Mouse (Mus musculus) adipocyte (in vitro differentiated cells): Measurements from ENCODE around the gene Adamts4.
"Not testable (repeated sequence)": the region's sequence is repeated elsewhere in the genome, so short reads cannot be mapped to it uniquely, and the experiment has no call there.

Experiments used
- DNase-seq: peaks from one replicate; pipeline ENCODE4 v3.0.0-alpha.2; 2016; ENCODE audit warnings: low spot score

The Adamts4 gene

GRCm38 (mm10) chr1:171231844-171232243 lies 18.4 kb upstream of the Adamts4 start:
- no peak for DNase-seq

- no peak for DNase-seq
Measured at GRCm38 (mm10) chr1:171232348-171232747, 17.9 kb upstream of the Adamts4 start.

GRCm38 (mm10) chr1:171232800-171233730 lies 17.2 kb upstream of the Adamts4 start:
- peak; percentile 89 for DNase-seq

GRCm38 (mm10) chr1:171234126-171234525 lies 16.1 kb upstream of the Adamts4 start, which contains the start of gene Fcer1g:
Fcer1g (minus strand) TSS chr1:171234365.
- DNase-seq = no peak

- DNase-seq = no peak
Measured at GRCm38 (mm10) chr1:171234538-171234937, 15.7 kb upstream of the Adamts4 start.

GRCm38 (mm10) chr1:171235791-171236190 lies 14.4 kb upstream of the Adamts4 start:
- DNase-seq = no peak

GRCm38 (mm10) chr1:171237438-171237837 lies 12.8 kb upstream of the Adamts4 start:
- DNase-seq = no peak

- peak; percentile 62 for DNase-seq
Measured at GRCm38 (mm10) chr1:171238463-171238862, 11.8 kb upstream of the Adamts4 start.

GRCm38 (mm10) chr1:171239992-171240744 lies 10.1 kb upstream of the Adamts4 start:
- no peak for DNase-seq

GRCm38 (mm10) chr1:171240911-171241310 lies 9.3 kb upstream of the Adamts4 start:
- DNase-seq = no peak

- not testable (repeated sequence) for DNase-seq
Measured at GRCm38 (mm10) chr1:171241952-171242351, 8.3 kb upstream of the Adamts4 start.

GRCm38 (mm10) chr1:171245353-171245752 lies 4.9 kb upstream of the Adamts4 start:
- DNase-seq = no peak

- peak; percentile 99 for DNase-seq
Measured at GRCm38 (mm10) chr1:171246709-171247452, 3.3 kb upstream of the Adamts4 start.

- DNase-seq = no peak
Measured at GRCm38 (mm10) chr1:171247453-171247841, 2.8 kb upstream of the Adamts4 start.

- DNase-seq = no peak
Measured at GRCm38 (mm10) chr1:171247916-171248315, 2.3 kb upstream of the Adamts4 start.

- no peak for DNase-seq
Measured at GRCm38 (mm10) chr1:171248386-171249226, 1.6 kb upstream of the Adamts4 start.

- DNase-seq = no peak
Measured at GRCm38 (mm10) chr1:171250680-171251593, 716 bp downstream of the Adamts4 start, which contains the start of gene Ndufs2. Ndufs2 (minus strand) TSS chr1:171251388.

GRCm38 (mm10) chr1:171251594-171252324 lies 1.5 kb downstream of the Adamts4 start:
- DNase-seq = peak; percentile 80

GRCm38 (mm10) chr1:171252415-171252814 lies 2.2 kb downstream of the Adamts4 start:
- no peak for DNase-seq
